Mouse (Mus musculus) G1E-ER4 (cell line): ENCODE results near the gene Trim27. TPM values are rescaled to one million over a fixed set of nuclear protein-coding genes. Genes with fewer than 3 reads are reported as not detected.

Source experiments
- GATA1 ChIP-seq: IDR thresholded peaks from one replicate; pipeline ENCODE4 v1.8.0; 2012; ENCODE audit warnings: low read length, inconsistent platforms
- polyA plus RNA-seq: library from polyadenylated mRNA; stranded (reverse); fragments of >175 nt; gene quantifications from 2 replicates; pipeline ENCODE4 v1.2.3, GENCODE M21; 2012

Gene Trim27
- polyA plus RNA-seq, 1 experiment, result 180 TPM

- no peak for TF ChIP-seq GATA1
Observed at GRCm38 (mm10) chr13:21185521-21185920, 6.3 kb downstream of the Trim27 start.

GRCm38 (mm10) chr13:21195406-21196228 is 16.4 kb downstream of the Trim27 start:
- TF ChIP-seq GATA1, result no peak

- TF ChIP-seq GATA1, result no peak
Observed at GRCm38 (mm10) chr13:21197721-21198120, 18.5 kb downstream of the Trim27 start.

- no peak for TF ChIP-seq GATA1
Observed at GRCm38 (mm10) chr13:21198313-21198712, 19.1 kb downstream of the Trim27 start.

- TF ChIP-seq GATA1, result no peak
Observed at GRCm38 (mm10) chr13:21199046-21200028, 20.1 kb downstream of the Trim27 start.

GRCm38 (mm10) chr13:21200043-21200999 is 21.1 kb downstream of the Trim27 start:
- no peak for TF ChIP-seq GATA1

GRCm38 (mm10) chr13:21215275-21215983 is 36.2 kb downstream of the Trim27 start:
- no peak for TF ChIP-seq GATA1

GRCm38 (mm10) chr13:21216781-21217180 is 37.5 kb downstream of the Trim27 start:
- no peak for TF ChIP-seq GATA1

GRCm38 (mm10) chr13:21221656-21222462 is 42.6 kb downstream of the Trim27 start:
- TF ChIP-seq GATA1, result no peak

- no peak for TF ChIP-seq GATA1
Observed at GRCm38 (mm10) chr13:21222463-21223022, 43.3 kb downstream of the Trim27 start.

- TF ChIP-seq GATA1, result no peak
Observed at GRCm38 (mm10) chr13:21223242-21223655, 44.0 kb downstream of the Trim27 start.

- no peak for TF ChIP-seq GATA1
Observed at GRCm38 (mm10) chr13:21224376-21224775, 45.1 kb downstream of the Trim27 start.

GRCm38 (mm10) chr13:21225206-21225605 is 46.0 kb downstream of the Trim27 start:
- TF ChIP-seq GATA1, result no peak
